Mouse (Mus musculus): ENCODE measurements around the gene Ube2l6. TPM values are rescaled to one million over a fixed set of nuclear protein-coding genes. Genes with fewer than 3 reads are reported as not detected.
"Not testable (repeated sequence)": the region's sequence is repeated elsewhere in the genome, so short reads cannot be mapped to it uniquely, and the experiment has no call there.

Ube2l6 gene
- polyA plus RNA-seq, 1 experiment from 2014 or later, result 19.1 TPM

- Histone ChIP-seq H3K4me3 (peak overlapping the region; percentile 55), H3K4me2 (peak overlapping the region; percentile 94), H3K4me1 (peaks cover 4% of the 10 kb centered on the region; the same call in 1 of the 2 replicates), H3K27ac (0 out of 2 replicates have a peak overlapping the region, but pooled peaks have one; percentile 66), H3K9ac (peak overlapping the region; percentile 70), H3K27me3 (no peaks in the 10 kb centered on the region), H3K36me3 (ENCODE audit: poor library complexity, severe bottlenecking) (no peaks in the 10 kb centered on the region), H3K9me3 (replicated peaks) (peaks cover 7% of the 10 kb centered on the region; the same call in 1 of the 2 replicates)
- ATAC-seq, result peak; percentile 75
- WGBS, result 8% methylated on average over 13 of the region's 13 CpGs
Observed at GRCm38 (mm10) chr2:84797833-84798492, 665 bp upstream of the Ube2l6 start.

- WGBS, result 2% methylated on average over 16 of the region's 16 CpGs
- Histone ChIP-seq H3K4me1 (peaks cover 4% of the 10 kb centered on the region; the same call in 1 of the 2 replicates), H3K27me3 (no peaks in the 10 kb centered on the region), H3K9ac (peak overlapping the region; percentile 70), H3K4me2 (peak overlapping the region; percentile 94), H3K27ac (no peak overlapping the region), H3K9me3 (replicated peaks) (peaks cover 7% of the 10 kb centered on the region; the same call in 1 of the 2 replicates), H3K36me3 (ENCODE audit: poor library complexity, severe bottlenecking) (no peaks in the 10 kb centered on the region), H3K4me3 (peak overlapping the region; percentile 55)
- peak; percentile 72 for ATAC-seq
Observed at GRCm38 (mm10) chr2:84799041-84799561, 473 bp downstream of the Ube2l6 start.

GRCm38 (mm10) chr2:84800304-84800703 is 1.7 kb downstream of the Ube2l6 start:
- H3K4me1 ChIP-seq, result peaks cover 4% of the 10 kb centered on the region; the same call in 1 of the 2 replicates
- H3K27ac ChIP-seq, result no peak overlapping the region
- H3K9ac ChIP-seq, result no peak overlapping the region
- H3K4me2 ChIP-seq, result no peak overlapping the region
- WGBS, result 85% methylated on average over 4 of the region's 4 CpGs
- no peaks in the 10 kb centered on the region for H3K27me3 ChIP-seq
- no peak for ATAC-seq
- no peak overlapping the region for H3K4me3 ChIP-seq
- no peaks in the 10 kb centered on the region for H3K36me3 ChIP-seq (ENCODE audit: poor library complexity, severe bottlenecking)
- H3K9me3 ChIP-seq (replicated peaks), result 0 out of 2 replicates have a peak, but pooled peaks cover under 1% of the 10 kb centered on the region

- 74% methylated on average over 5 of the region's 5 CpGs for WGBS
- H3K4me2 ChIP-seq; H3K27ac ChIP-seq; H3K36me3 ChIP-seq (ENCODE audit: poor library complexity, severe bottlenecking); H3K9me3 ChIP-seq (replicated peaks); H3K4me3 ChIP-seq; H3K4me1 ChIP-seq; H3K27me3 ChIP-seq; H3K9ac ChIP-seq; ATAC-seq: not testable (repeated sequence)
Observed at GRCm38 (mm10) chr2:84801223-84801622, 2.6 kb downstream of the Ube2l6 start.

- Histone ChIP-seq H3K27me3 (no peaks in the 10 kb centered on the region), H3K9ac (no peak overlapping the region), H3K4me2 (no peak overlapping the region), H3K27ac (no peak overlapping the region), H3K4me3 (no peak overlapping the region), H3K36me3 (ENCODE audit: poor library complexity, severe bottlenecking) (no peaks in the 10 kb centered on the region), H3K4me1 (peaks cover 4% of the 10 kb centered on the region; the same call in 1 of the 2 replicates), H3K9me3 (replicated peaks) (no peaks in the 10 kb centered on the region)
- no peak for ATAC-seq
- 90% methylated on average over 7 of the region's 7 CpGs for WGBS
Observed at GRCm38 (mm10) chr2:84803963-84804362, 5.3 kb downstream of the Ube2l6 start.

- H3K27me3 ChIP-seq, result no peaks in the 10 kb centered on the region
- H3K9me3 ChIP-seq (replicated peaks), result no peaks in the 10 kb centered on the region
- no peak overlapping the region for H3K27ac ChIP-seq
- 81% methylated on average over 5 of the region's 5 CpGs for WGBS
- H3K4me2 ChIP-seq, result no peak overlapping the region
- H3K4me3 ChIP-seq, result no peak overlapping the region
- ATAC-seq, result no peak
- no peaks in the 10 kb centered on the region for H3K36me3 ChIP-seq (ENCODE audit: poor library complexity, severe bottlenecking)
- no peaks in the 10 kb centered on the region for H3K4me1 ChIP-seq
- no peak overlapping the region for H3K9ac ChIP-seq
Observed at GRCm38 (mm10) chr2:84806546-84806945, 7.9 kb downstream of the Ube2l6 start.

GRCm38 (mm10) chr2:84809330-84809729 is 10.7 kb downstream of the Ube2l6 start:
- Histone ChIP-seq H3K4me3 (no peak overlapping the region), H3K9ac (no peak overlapping the region), H3K9me3 (replicated peaks) (no peaks in the 10 kb centered on the region), H3K27ac (no peak overlapping the region), H3K4me2 (no peak overlapping the region), H3K36me3 (ENCODE audit: poor library complexity, severe bottlenecking) (no peaks in the 10 kb centered on the region), H3K27me3 (no peaks in the 10 kb centered on the region), H3K4me1 (no peaks in the 10 kb centered on the region)
- ATAC-seq, result no peak

GRCm38 (mm10) chr2:84810526-84810885 is 11.9 kb downstream of the Ube2l6 start:
- no peaks in the 10 kb centered on the region for H3K9me3 ChIP-seq (replicated peaks)
- H3K9ac ChIP-seq, result no peak overlapping the region
- no peaks in the 10 kb centered on the region for H3K36me3 ChIP-seq (ENCODE audit: poor library complexity, severe bottlenecking)
- peak overlapping the region; percentile 35; the same call in 1 of the 2 replicates for H3K4me2 ChIP-seq
- 52% methylated on average over 6 of the region's 6 CpGs for WGBS
- no peak; the same call in 1 of the 2 replicates for ATAC-seq
- no peak overlapping the region for H3K4me3 ChIP-seq
- H3K4me1 ChIP-seq, result no peaks in the 10 kb centered on the region
- no peaks in the 10 kb centered on the region for H3K27me3 ChIP-seq
- H3K27ac ChIP-seq, result no peak overlapping the region

GRCm38 (mm10) chr2:84810886-84811577 is 12.4 kb downstream of the Ube2l6 start:
- Histone ChIP-seq H3K9me3 (replicated peaks) (no peaks in the 10 kb centered on the region), H3K27me3 (no peaks in the 10 kb centered on the region), H3K9ac (no peak overlapping the region), H3K36me3 (ENCODE audit: poor library complexity, severe bottlenecking) (no peaks in the 10 kb centered on the region), H3K4me2 (peak overlapping the region; percentile 35), H3K4me3 (no peak overlapping the region; the same call in 1 of the 2 replicates), H3K27ac (no peak overlapping the region), H3K4me1 (no peaks in the 10 kb centered on the region)
- WGBS, result 41% methylated on average over 26 of the region's 26 CpGs
- ATAC-seq, result peak; percentile 84

- ATAC-seq, result no peak
- H3K27me3 ChIP-seq, result no peaks in the 10 kb centered on the region
- H3K4me2 ChIP-seq, result no peak overlapping the region
- H3K9ac ChIP-seq, result no peak overlapping the region
- no peaks in the 10 kb centered on the region for H3K4me1 ChIP-seq
- H3K36me3 ChIP-seq (ENCODE audit: poor library complexity, severe bottlenecking), result no peaks in the 10 kb centered on the region
- no peaks in the 10 kb centered on the region for H3K9me3 ChIP-seq (replicated peaks)
- WGBS, result 88% methylated on average over 7 of the region's 7 CpGs
- no peak overlapping the region for H3K27ac ChIP-seq
- no peak overlapping the region for H3K4me3 ChIP-seq
Observed at GRCm38 (mm10) chr2:84811880-84812279, 13.3 kb downstream of the Ube2l6 start.

GRCm38 (mm10) chr2:84812676-84813075 is 14.0 kb downstream of the Ube2l6 start:
- H3K9ac ChIP-seq, result no peak overlapping the region
- H3K9me3 ChIP-seq (replicated peaks), result no peaks in the 10 kb centered on the region
- 75% methylated on average over 6 of the region's 6 CpGs for WGBS
- no peaks in the 10 kb centered on the region for H3K36me3 ChIP-seq (ENCODE audit: poor library complexity, severe bottlenecking)
- no peaks in the 10 kb centered on the region for H3K27me3 ChIP-seq
- no peak overlapping the region for H3K27ac ChIP-seq
- no peaks in the 10 kb centered on the region for H3K4me1 ChIP-seq
- no peak overlapping the region for H3K4me3 ChIP-seq
- no peak for ATAC-seq
- no peak overlapping the region for H3K4me2 ChIP-seq

- Histone ChIP-seq H3K36me3 (ENCODE audit: poor library complexity, severe bottlenecking) (no peaks in the 10 kb centered on the region), H3K4me2 (no peak overlapping the region), H3K4me1 (no peaks in the 10 kb centered on the region), H3K9ac (no peak overlapping the region), H3K9me3 (replicated peaks) (no peaks in the 10 kb centered on the region), H3K27me3 (peaks cover 7% of the 10 kb centered on the region; the same call in 1 of the 2 replicates), H3K4me3 (no peak overlapping the region), H3K27ac (no peak overlapping the region)
- WGBS, result 67% methylated on average over 3 of the region's 3 CpGs
- ATAC-seq, result no peak
Observed at GRCm38 (mm10) chr2:84819861-84820260, 21.2 kb downstream of the Ube2l6 start.
